Mouse (Mus musculus) duodenum, adult 2 months (tissue): ENCODE results near the gene Olfr1274-ps. TPM values are rescaled to one million over a fixed set of nuclear protein-coding genes. Genes with fewer than 3 reads are reported as not detected.

ENCODE experiments used
- polyA plus RNA-seq: library from polyadenylated mRNA; depleted of rRNA; stranded (reverse); fragments of >200 nt; gene quantifications from 2 replicates; pipeline ENCODE4 v1.2.3, GENCODE M21; 2012; ENCODE audit warnings: low replicate concordance; rRNA removed

Olfr1274-ps gene
- polyA plus RNA-seq, result not detected in 2 replicates

GRCm38 (mm10) chr2:90398633-90399107 lies at the start of gene Olfr1274-ps:
Gene Olfr1274-ps, plus strand, starts transcription at chr2:90398683.

Other genes starting within 250 kb of the Olfr1274-ps start
- not detected in 2 replicates for gene Olfr1270, start 245.6 kb upstream of the Olfr1274-ps start, polyA plus RNA-seq
- gene Olfr1506, start 174.2 kb upstream of the Olfr1274-ps start, polyA plus RNA-seq, result not detected in 2 replicates
- gene Olfr142, start 141.1 kb upstream of the Olfr1274-ps start, polyA plus RNA-seq, result not detected in 2 replicates
- gene Olfr1271, start 127.7 kb upstream of the Olfr1274-ps start, polyA plus RNA-seq, result not detected in 2 replicates
- not detected in 2 replicates for gene Olfr1272, start 105.8 kb upstream of the Olfr1274-ps start, polyA plus RNA-seq
- gene Gm13769, start 76.5 kb upstream of the Olfr1274-ps start, polyA plus RNA-seq, result not detected in 2 replicates
- 2.6 and 3.7 TPM in 2 replicates for gene Ptprj, start 182.0 kb downstream of the Olfr1274-ps start, polyA plus RNA-seq